Mouse (Mus musculus): ENCODE data around the gene Rlf. TPM values are rescaled to one million over a fixed set of nuclear protein-coding genes. Genes with fewer than 3 reads are reported as not detected.
"Not testable (repeated sequence)": the region's sequence is repeated elsewhere in the genome, so short reads cannot be mapped to it uniquely, and the experiment has no call there.

The Rlf gene
- total RNA-seq, 2 experiments from 2014 or later, result 26.5 to 27.5 TPM

DNA sequence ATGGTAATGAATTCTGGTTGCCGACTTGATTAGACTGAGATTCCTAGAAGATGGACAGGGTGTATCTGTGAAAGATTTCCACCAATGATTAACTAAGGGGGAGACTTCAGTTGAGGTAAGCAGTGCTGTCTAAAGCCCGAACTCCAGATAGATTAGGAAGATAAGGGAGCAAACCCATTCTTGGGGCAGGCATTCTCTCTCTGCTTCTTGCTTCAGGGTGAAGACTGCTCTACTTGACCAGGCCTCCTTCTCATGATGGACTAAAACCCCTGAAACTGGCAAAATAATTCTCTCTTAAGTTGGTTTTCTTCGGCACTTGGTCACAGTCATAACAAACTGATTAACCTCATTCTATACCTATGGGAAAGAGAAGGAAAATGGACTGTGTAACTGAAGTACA lies 25.5 kb downstream of the Rlf start:
- intact Hi-C loops (cut with DNase I), result no loop called here
- DNase-seq (ENCODE audit: low spot score in 2 of 2), result no peak

DNA sequence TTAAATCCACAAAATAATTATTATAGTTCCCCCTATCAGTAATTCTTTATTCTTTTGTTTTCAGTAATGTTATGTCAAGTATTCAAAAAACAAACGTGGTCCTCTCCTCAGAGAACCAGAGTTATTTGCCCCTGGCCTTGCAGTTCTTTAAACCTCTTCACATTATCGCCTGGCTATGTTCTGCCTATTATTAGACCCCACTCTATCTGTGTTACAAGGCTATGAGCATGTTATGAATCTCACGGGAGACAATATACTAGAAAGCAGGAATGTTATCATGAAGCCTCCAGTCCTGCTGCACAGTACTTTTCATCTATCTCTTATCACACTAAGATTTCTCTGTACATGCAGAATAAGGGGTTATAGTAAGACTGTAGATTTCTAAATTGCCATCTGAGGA lies 35.2 kb downstream of the Rlf start:
- DNase-seq (ENCODE audit: low spot score in 2 of 2), result no peak
- intact Hi-C loops (cut with DNase I), result no loop called here

DNA sequence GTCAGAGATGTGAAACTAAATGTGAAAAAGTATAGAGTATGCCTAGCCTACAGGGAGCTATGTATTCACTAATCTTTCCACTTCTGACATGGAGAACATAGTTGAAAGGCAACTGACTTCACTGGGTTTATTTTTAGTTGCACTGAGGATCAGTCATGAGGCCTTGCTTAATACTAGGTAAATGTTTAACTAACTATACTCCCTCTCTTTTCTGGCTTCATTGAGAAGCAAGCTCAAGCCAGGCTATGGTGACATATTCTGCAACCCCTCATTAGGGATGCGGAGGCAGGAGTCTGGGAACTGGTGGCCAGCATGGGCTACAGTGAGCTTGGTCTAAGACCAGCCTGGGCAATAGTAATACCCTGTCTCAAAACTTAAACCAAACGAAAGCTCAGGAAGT lies 47.2 kb downstream of the Rlf start:
- intact Hi-C loops (cut with DNase I), result no loop called here
- no peak for DNase-seq (ENCODE audit: low spot score in 2 of 2)

DNA sequence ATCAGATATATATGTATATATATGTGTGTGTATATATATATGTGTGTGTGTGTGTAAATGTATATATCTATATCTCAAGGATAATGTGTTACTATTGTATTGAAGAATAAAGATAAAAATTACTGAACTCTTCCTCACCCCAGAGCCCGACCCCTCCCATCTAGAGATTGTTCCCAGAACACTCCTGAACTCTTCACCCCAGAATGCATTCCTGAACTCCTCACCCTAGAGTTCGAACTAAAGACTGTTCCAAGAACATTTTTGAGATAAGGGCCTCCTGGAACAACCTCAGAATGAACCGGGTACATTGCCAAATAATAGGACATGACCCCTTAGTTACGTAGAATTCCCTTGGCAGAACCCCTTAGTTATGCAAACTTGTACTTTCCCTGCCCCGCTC lies 48.2 kb downstream of the Rlf start:
- intact Hi-C loops (cut with DNase I); DNase-seq (ENCODE audit: low spot score in 2 of 2): not testable (repeated sequence)

DNA sequence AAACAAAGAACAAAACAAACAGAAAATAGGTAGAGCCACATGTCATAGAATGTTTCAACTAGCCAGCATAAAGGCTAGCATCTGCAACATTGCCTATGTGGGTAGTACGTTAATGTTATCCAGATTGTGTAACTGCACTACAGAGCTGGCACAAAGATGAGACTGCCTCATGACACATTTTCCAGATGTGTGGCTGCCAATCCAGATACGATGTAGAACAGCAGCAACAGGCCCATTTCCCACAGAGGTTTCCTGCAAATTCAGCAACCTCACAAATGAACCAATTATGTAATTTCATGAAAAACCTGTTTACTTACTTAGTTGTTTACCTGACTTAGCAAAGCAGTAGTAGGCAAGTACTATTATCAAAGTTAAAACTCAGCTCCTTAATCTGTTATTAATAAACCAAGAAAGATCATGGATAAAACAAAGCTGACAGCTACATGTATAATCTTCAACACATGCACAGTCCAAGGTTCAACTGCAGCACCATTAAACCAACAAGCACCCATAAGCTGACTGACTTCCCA lies 51.3 kb downstream of the Rlf start:
- intact Hi-C loops (cut with DNase I), result no loop called here
- no peak for DNase-seq (ENCODE audit: low spot score in 2 of 2)

DNA sequence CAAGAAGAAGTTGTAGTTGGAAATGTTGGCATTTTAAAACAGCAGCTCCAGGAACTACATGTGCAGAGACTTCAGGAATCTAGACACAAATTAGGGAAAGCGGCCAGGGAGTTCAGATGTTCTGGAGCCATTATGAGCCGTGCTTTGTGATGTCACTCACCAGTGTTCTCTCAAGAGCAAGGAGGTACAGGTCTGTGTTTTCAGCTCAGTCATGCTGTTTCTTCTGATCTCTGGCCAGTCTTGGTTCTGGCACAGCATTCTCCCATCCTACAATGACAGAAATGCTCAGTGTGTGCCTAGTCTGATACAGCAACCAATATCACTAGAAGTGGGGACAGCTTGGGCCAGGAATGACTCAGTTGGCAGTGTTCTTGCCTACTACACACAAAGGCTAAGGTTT lies 105.8 kb downstream of the Rlf start, which contains the start of gene Tmco2:
Gene Tmco2 (minus strand): TSS at position 101 of the 400 bp plus-strand sequence.
- intact Hi-C loops (cut with DNase I), result no loop called here
- DNase-seq (ENCODE audit: low spot score in 2 of 2), result no peak

DNA sequence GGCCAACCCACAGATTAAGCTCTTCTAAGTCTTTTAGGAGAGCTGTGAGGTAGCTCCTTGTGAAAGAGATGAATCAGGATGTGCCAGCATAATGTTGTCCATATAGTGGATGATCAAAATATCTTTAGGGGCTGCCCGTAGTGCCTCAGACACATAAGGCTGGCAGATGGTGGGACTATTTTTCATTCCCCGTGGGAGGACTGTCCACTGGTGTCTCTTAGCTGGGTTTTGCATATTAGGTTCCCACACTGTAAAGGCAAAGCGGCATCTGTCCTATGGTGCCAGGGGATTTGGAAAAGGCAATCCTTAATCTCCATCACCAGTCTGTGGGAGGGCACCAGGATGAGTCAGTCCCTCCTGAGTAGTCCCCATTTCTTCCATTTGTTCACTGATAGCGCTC lies 111.6 kb downstream of the Rlf start:
- DNase-seq (ENCODE audit: low spot score in 2 of 2), result peak; percentile 29 to 96
- intact Hi-C loops (cut with DNase I), result no loop called here

DNA sequence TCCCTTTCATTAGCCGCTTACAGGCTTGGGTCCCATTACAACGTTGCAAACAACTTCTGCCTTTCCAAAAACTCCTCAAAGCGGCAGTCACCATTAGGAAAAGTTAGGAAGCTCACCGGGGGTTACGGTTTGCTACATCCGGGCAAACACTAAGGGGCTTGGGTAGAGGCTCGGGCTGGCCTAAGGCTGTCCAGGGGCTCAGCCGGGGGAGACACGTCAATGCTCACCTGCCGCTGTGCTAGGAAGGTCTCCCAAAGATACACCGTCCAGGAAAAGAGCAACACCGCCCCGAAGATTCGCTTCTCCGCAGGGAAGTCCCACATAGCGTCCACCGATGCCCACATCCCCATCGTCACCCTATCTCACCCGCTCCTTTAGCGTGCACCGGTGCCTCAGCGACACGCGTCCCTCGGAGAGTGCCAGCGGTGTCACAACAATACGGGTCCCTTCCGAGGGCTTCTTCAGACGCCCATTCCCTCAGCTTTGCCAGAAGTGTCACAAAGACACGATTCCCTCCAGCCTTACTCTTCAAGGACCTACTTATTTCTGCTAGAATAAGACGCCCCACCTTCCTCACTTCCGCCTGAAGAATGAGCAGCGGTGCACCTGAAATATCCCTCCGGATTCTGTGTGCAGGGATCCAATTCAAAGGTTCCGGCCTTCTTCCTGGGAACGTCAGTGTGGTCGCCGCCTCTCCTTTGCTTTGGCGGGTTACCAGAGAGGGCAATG lies 117.1 kb downstream of the Rlf start, which contains the start of gene Zmpste24:
Gene Zmpste24 (minus strand): TSS at position 592 of the 729 bp plus-strand sequence.
- peak; percentile 86 to 94 for DNase-seq (ENCODE audit: low spot score in 2 of 2)
- intact Hi-C loops (cut with DNase I), result loop anchor here (2.0 kb wide), 1 partner anchor 117 kb away; the partner anchor contains the start of gene Rlf

Other genes starting within 250 kb of the Rlf start
- 100 to 1,000 TPM; 188 to 194 TPM for gene Smap2, start 197.8 kb downstream of the Rlf start, total RNA-seq (2021)
- 1 to 10 TPM; 5.2 to 5.5 TPM for gene Col9a2, start 175.7 kb downstream of the Rlf start, total RNA-seq (2021)
- 10 to 100 TPM; 25.4 to 26.1 TPM for gene Zmpste24, start 116.8 kb downstream of the Rlf start, total RNA-seq (2021)
- gene Tmco2, start 105.9 kb downstream of the Rlf start, total RNA-seq (2021), result not detected
- gene Gm12888, start 109.8 kb upstream of the Rlf start, total RNA-seq (2021), result not detected
- not detected for gene Gm12886, start 208.0 kb upstream of the Rlf start, total RNA-seq (2021)